Mouse (Mus musculus) naive thymus-derived CD4-positive, alpha-beta T cell, adult 5 months (primary cell): ENCODE results near the gene Stk24. TPM values are rescaled to one million over a fixed set of nuclear protein-coding genes. Genes with fewer than 3 reads are reported as not detected.

Source experiments
- polyA plus RNA-seq: library from polyadenylated mRNA; unstranded; fragments of 100-300 nt; shearing (Covaris generic); gene quantifications from one replicate; pipeline ENCODE4 v1.2.1, GENCODE M21; 2017

Stk24 gene
- 28.8 TPM for polyA plus RNA-seq

DNA sequence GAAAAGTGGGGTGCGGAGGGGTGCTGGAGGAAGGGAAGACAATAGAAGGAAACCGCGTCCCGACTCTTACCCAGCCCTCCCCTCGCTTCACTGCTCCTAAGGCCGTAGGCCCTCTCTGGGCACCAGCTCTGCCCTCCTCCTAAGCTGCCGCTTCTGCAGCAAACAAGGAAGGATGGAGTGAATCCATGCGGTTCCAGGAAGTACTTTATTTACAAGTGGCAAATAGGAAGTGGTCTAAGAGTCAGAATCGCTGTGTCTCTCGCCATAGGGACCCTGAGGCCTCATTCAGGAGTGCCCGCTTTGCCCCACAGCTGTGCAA lies at the start of gene Stk24:
TSS of gene Stk24 (minus strand) at position 185 of the 319 bp plus-strand sequence.

Other genes starting within 250 kb of the Stk24 start
- gene Slc15a1, start 125.2 kb upstream of the Stk24 start, polyA plus RNA-seq = 0.29 TPM